Comparison of ENCODE assay signal across 12 mouse cellular contexts in the genomic region with DNA sequence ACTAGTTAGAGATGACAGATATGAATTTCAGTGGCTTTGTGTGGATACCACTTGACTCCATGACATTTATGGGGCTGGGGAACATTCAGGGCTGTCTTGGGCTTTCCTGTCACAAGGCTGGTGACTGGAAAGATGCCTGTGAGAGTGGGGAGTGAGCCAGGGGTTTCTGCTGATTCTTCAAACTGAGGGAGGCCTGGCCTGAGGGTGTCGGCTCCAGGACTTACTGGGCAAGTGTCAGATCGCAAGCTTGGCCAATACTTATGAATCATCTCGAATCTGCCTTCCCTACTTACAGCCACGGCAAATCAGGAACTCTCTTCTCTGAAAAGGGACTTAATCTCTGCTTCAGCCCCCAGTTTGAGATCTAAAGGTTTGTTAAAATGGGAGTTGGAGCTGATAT. TPM values are rescaled to one million over a fixed set of nuclear protein-coding genes. Genes with fewer than 3 reads are reported as not detected.
DNase-seq lines count a peak whose midpoint lies in the region; ATAC-seq and TF ChIP-seq lines count a peak whose summit lies in the region.
"Had no signal": no experiment of that assay in that cellular context is flagged by ENCODE, and none has a peak within 500 bp of the region (broad histone marks: within the 10 kb centered on the region; RNA-seq: fewer than 3 reads in every experiment).

No protein-coding gene starts in this region.

- whole genome bisulfite sequencing in liver, embryonic 13.5 days (ENCODE audit: insufficient replicate concordance) = 44% methylated on average over 4 of the region's 4 CpGs
- 48% methylated on average over 4 of the region's 4 CpGs for WGBS in liver, embryonic 12.5 days (ENCODE audit: insufficient replicate concordance)
- 85% methylated on average over 4 of the region's 4 CpGs for WGBS in forebrain, embryonic 13.5 days
- WGBS in hindbrain, embryonic 11.5 days = 74% methylated on average over 4 of the region's 4 CpGs

- no peak overlapping the region for H3K4me3 ChIP-seq in liver, embryonic 13.5 days (replicated peaks)
- no peak overlapping the region for H3K4me3 ChIP-seq in liver, embryonic 12.5 days
- no peak overlapping the region for H3K4me3 ChIP-seq in myocyte
- no peak overlapping the region for H3K4me3 ChIP-seq in forebrain, embryonic 13.5 days
- H3K4me3 ChIP-seq in hindbrain, embryonic 11.5 days (ENCODE audit: low read depth, low read length) = no peak overlapping the region
- H3K4me3 ChIP-seq: hindbrain, embryonic 12.5 days had no signal

- H3K27ac ChIP-seq in liver, embryonic 13.5 days = 0 out of 2 replicates have a peak overlapping the region, but pooled peaks have one; percentile 1
- H3K27ac ChIP-seq in liver, embryonic 12.5 days = no peak overlapping the region; the same call in 1 of the 2 replicates
- no peak overlapping the region for H3K27ac ChIP-seq in forebrain, embryonic 13.5 days
- H3K27ac ChIP-seq in hindbrain, embryonic 11.5 days (ENCODE audit: low read depth, low read length) = no peak overlapping the region
- H3K27ac ChIP-seq: hindbrain, embryonic 12.5 days had no signal

- no peak for TF ChIP-seq POLR2A in myocyte (IDR thresholded peaks at IDR 0.05; ENCODE audit: insufficient read length, low read depth)

- H3K27me3 ChIP-seq in liver, embryonic 13.5 days = no peaks in the 10 kb centered on the region
- no peaks in the 10 kb centered on the region for H3K27me3 ChIP-seq in liver, embryonic 12.5 days (replicated peaks)
- no peaks in the 10 kb centered on the region for H3K27me3 ChIP-seq in myocyte (ENCODE audit: control insufficient read depth, insufficient read depth, insufficient read length)
- H3K27me3 ChIP-seq in forebrain, embryonic 13.5 days = no peaks in the 10 kb centered on the region
- no peaks in the 10 kb centered on the region for H3K27me3 ChIP-seq in hindbrain, embryonic 11.5 days (ENCODE audit: control insufficient read depth, insufficient read depth, low read length)
- H3K27me3 ChIP-seq: hindbrain, embryonic 12.5 days had no signal

- H3K9me3 ChIP-seq in liver, embryonic 13.5 days (replicated peaks) = no peaks in the 10 kb centered on the region
- H3K9me3 ChIP-seq in liver, embryonic 12.5 days (replicated peaks) = no peaks in the 10 kb centered on the region
- H3K9me3 ChIP-seq in forebrain, embryonic 13.5 days (replicated peaks) = no peaks in the 10 kb centered on the region
- H3K9me3 ChIP-seq in hindbrain, embryonic 11.5 days (ENCODE audit: control insufficient read depth, low read length) = no peaks in the 10 kb centered on the region
- H3K9me3 ChIP-seq: hindbrain, embryonic 12.5 days had no signal

- H3K4me1 ChIP-seq in liver, embryonic 13.5 days (replicated peaks) = peaks cover 76% of the 10 kb centered on the region
- H3K4me1 ChIP-seq in liver, embryonic 12.5 days = peaks cover 75% of the 10 kb centered on the region
- H3K4me1 ChIP-seq in forebrain, embryonic 13.5 days = peaks cover 32% of the 10 kb centered on the region
- no peaks in the 10 kb centered on the region for H3K4me1 ChIP-seq in hindbrain, embryonic 11.5 days (replicated peaks; ENCODE audit: control insufficient read depth, insufficient read depth, low read length)

- H3K4me2 ChIP-seq in liver, embryonic 13.5 days = no peak overlapping the region
- no peak overlapping the region for H3K4me2 ChIP-seq in liver, embryonic 12.5 days
- peak overlapping the region; percentile 61 for H3K4me2 ChIP-seq in myocyte (ENCODE audit: low read depth)
- H3K4me2 ChIP-seq in forebrain, embryonic 13.5 days = no peak overlapping the region
- no peak overlapping the region for H3K4me2 ChIP-seq in hindbrain, embryonic 11.5 days (replicated peaks; ENCODE audit: low read depth, low read length)
- H3K4me2 ChIP-seq: hindbrain, embryonic 12.5 days had no signal

- no peak for ATAC-seq in liver, embryonic 13.5 days (ENCODE audit: low read depth)
- no peak for ATAC-seq in liver, embryonic 12.5 days
- ATAC-seq in forebrain, embryonic 13.5 days = no peak
- ATAC-seq in hindbrain, embryonic 11.5 days (ENCODE audit: low FRiP score) = no peak

- no peak overlapping the region for H3K9ac ChIP-seq in liver, embryonic 13.5 days
- no peak overlapping the region for H3K9ac ChIP-seq in liver, embryonic 12.5 days
- no peak overlapping the region for H3K9ac ChIP-seq in forebrain, embryonic 13.5 days
- H3K9ac ChIP-seq in hindbrain, embryonic 11.5 days (ENCODE audit: low read depth, low read length) = no peak overlapping the region
- H3K9ac ChIP-seq: hindbrain, embryonic 12.5 days had no signal

- DNase-seq in liver, embryonic 13.5 days = no peak
- DNase-seq in Muller cell, postnatal 12 days (ENCODE audit: inconsistent ontology term) = peak; percentile 60
- DNase-seq in gastrocnemius, adult 8-10 months (ENCODE audit: low spot score in 2 of 2) = peak; percentile 64 to 81
- DNase-seq in hindbrain, embryonic 11.5 days (ENCODE audit: low spot score) = no peak
- DNase-seq: kidney, adult 8-10 months; layer of hippocampus, adult 9-11 months; left cerebral cortex, postnatal 4 days; right cerebral cortex, postnatal 14 days had no signal

- H3K79me2 ChIP-seq in myocyte (ENCODE audit: control insufficient read depth, insufficient read depth) = peaks cover 88% of the 10 kb centered on the region

- H3ac ChIP-seq in myocyte (ENCODE audit: control insufficient read depth, insufficient read length) = no peak overlapping the region

- H3K36me3 ChIP-seq in liver, embryonic 13.5 days = no peaks in the 10 kb centered on the region
- H3K36me3 ChIP-seq in liver, embryonic 12.5 days = peaks cover 15% of the 10 kb centered on the region
- no peaks in the 10 kb centered on the region for H3K36me3 ChIP-seq in myocyte (ENCODE audit: control insufficient read depth, insufficient read depth)
- 0 out of 2 replicates have a peak, but pooled peaks cover 5% of the 10 kb centered on the region for H3K36me3 ChIP-seq in forebrain, embryonic 13.5 days (ENCODE audit: poor library complexity, severe bottlenecking)
- H3K36me3 ChIP-seq in hindbrain, embryonic 11.5 days (ENCODE audit: control insufficient read depth, insufficient read depth, low read length) = no peaks in the 10 kb centered on the region

TF ChIP-seq in myocyte, 11 proteins besides CTCF, POLR2A, EP300 and RAD21:
- TF ChIP-seq TCF3 (IDR thresholded peaks at IDR 0.05; ENCODE audit: insufficient read length, low read depth) = no peak
- no peak for TF ChIP-seq USF1 (IDR thresholded peaks at IDR 0.05; ENCODE audit: low read depth)
- no peak for TF ChIP-seq MAX (IDR thresholded peaks at IDR 0.05; ENCODE audit: low read depth)
- TF ChIP-seq POLR2AphosphoS2 (IDR thresholded peaks at IDR 0.05; ENCODE audit: insufficient read length, low read depth) = no peak
- no peak for TF ChIP-seq CEBPB (IDR thresholded peaks at IDR 0.05; ENCODE audit: insufficient read depth, poor library complexity, severe bottlenecking)
- TF ChIP-seq SRF (IDR thresholded peaks at IDR 0.05; ENCODE audit: control insufficient read depth, insufficient read length, low read depth) = no peak
- TF ChIP-seq MYOG (IDR thresholded peaks at IDR 0.05; ENCODE audit: control insufficient read depth in 1 of 3, insufficient read depth in 1 of 3, insufficient read length in 2 of 3, low read depth in 2 of 3) = no peak
- TF ChIP-seq TCF12 (IDR thresholded peaks at IDR 0.05; ENCODE audit: insufficient read depth, poor library complexity, severe bottlenecking) = no peak
- no peak for TF ChIP-seq REST (IDR thresholded peaks at IDR 0.05; ENCODE audit: insufficient read depth, insufficient read length)
- no peak for TF ChIP-seq E2F4 (IDR thresholded peaks at IDR 0.05; ENCODE audit: insufficient read depth)
- TF ChIP-seq MYOD1 (IDR thresholded peaks at IDR 0.05; ENCODE audit: control insufficient read depth in 1 of 3, insufficient read length in 2 of 3, low read depth in 2 of 3) = no peak

RNA-seq across cellular contexts. Expression of gene Nck2, which starts 18.3 kb away (rescaled TPM):
- 10.5 and 12.6 TPM in 2 replicates for polyA plus RNA-seq in liver, embryonic 13.5 days (2015; fragmentation: Nextera tagmentation; extraction: Ambion mirVana)
- polyA plus RNA-seq in liver, embryonic 12.5 days (2016; fragmentation: Nextera tagmentation; extraction: Ambion mirVana) = 20.3 and 20.4 TPM in 2 replicates
- 10 to 100 TPM; 15.5 to 20.4 (median 19.0) TPM for total RNA-seq in gastrocnemius, adult 8-10 months (2022)
- 18.4 TPM for polyA plus RNA-seq in myocyte (2012; fragmentation: generic; extraction: Trizol)
- 34.9 and 36.3 TPM in 2 replicates for polyA plus RNA-seq in forebrain, embryonic 13.5 days (2015; fragmentation: Nextera tagmentation; extraction: Ambion mirVana)
- 31.9 and 35.5 TPM in 2 replicates for polyA plus RNA-seq in hindbrain, embryonic 11.5 days (2014; fragmentation: Nextera tagmentation; extraction: Ambion mirVana)

Comparison
In these comparisons a context has a peak if more than half of its experiments do, and no peak if none do; other contexts are left out.
1. DNase-seq: peak in Muller cell, postnatal 12 days (single experiment) and gastrocnemius, adult 8-10 months (2 of 2); none in liver, embryonic 13.5 days (single experiment) and hindbrain, embryonic 11.5 days (single experiment).